Comparison of ENCODE assay signal across 11 mouse cellular contexts in genomic region chr10:37236001-37236822, GRCm38 (mm10).
DNase-seq lines count a peak whose midpoint lies in the region; ATAC-seq and TF ChIP-seq lines count a peak whose summit lies in the region.
"Had no signal": no experiment of that assay in that cellular context is flagged by ENCODE, and none has a peak within 500 bp of the region (broad histone marks: within the 10 kb centered on the region; RNA-seq: fewer than 3 reads in every experiment).

No protein-coding gene starts in this region.

- ATAC-seq in kidney, embryonic 15.5 days (replicated peaks; ENCODE audit: low FRiP score) = no peak
- ATAC-seq in granulocyte monocyte progenitor cell, adult 5-6 weeks (replicated peaks; ENCODE audit: poor library complexity, severe bottlenecking) = peak; percentile 69
- no peak for ATAC-seq in liver, postnatal 0 days
- no peak for ATAC-seq in midbrain, postnatal 0 days (ENCODE audit: low FRiP score)

- WGBS in kidney, embryonic 15.5 days = 45% methylated on average over 4 of the region's 4 CpGs
- 39% methylated on average over 4 of the region's 4 CpGs for WGBS in liver, postnatal 0 days (ENCODE audit: insufficient replicate concordance)
- WGBS in midbrain, postnatal 0 days = 76% methylated on average over 4 of the region's 4 CpGs

- DNase-seq in kidney, postnatal 36 days = no peak
- no peak for DNase-seq in MEL (ENCODE audit: low read depth, low spot score)
- DNase-seq in liver, postnatal 0 days = no peak
- no peak for DNase-seq in right cerebral cortex, postnatal 36 days (ENCODE audit: low spot score in 2 of 2)
- no peak for DNase-seq in midbrain, postnatal 0 days (ENCODE audit: low spot score)
- no peak for DNase-seq in frontal cortex, postnatal 25 days (ENCODE audit: low spot score in 2 of 2)
- DNase-seq: gastrocnemius, postnatal 14 days had no signal

- H3K27ac ChIP-seq in kidney, embryonic 15.5 days = peak overlapping the region; percentile 77
- no peak overlapping the region for H3K27ac ChIP-seq in MEL (ENCODE audit: control insufficient read depth, low read depth, low read length)
- H3K27ac ChIP-seq in liver, postnatal 0 days (ENCODE audit: low read depth) = peak overlapping the region; percentile 76
- H3K27ac ChIP-seq in midbrain, postnatal 0 days (ENCODE audit: low read depth, low read length) = no peak overlapping the region
- H3K27ac ChIP-seq: embryonic facial prominence, embryonic 13.5 days had no signal

- H3K4me1 ChIP-seq in kidney, embryonic 15.5 days = peaks cover 29% of the 10 kb centered on the region
- peaks cover 9 to 17% of the 10 kb centered on the region in 2 experiments for H3K4me1 ChIP-seq in MEL (ENCODE audit: control insufficient read depth in 1 of 2, insufficient read depth in 2 of 2, low read length in 2 of 2)
- H3K4me1 ChIP-seq in liver, postnatal 0 days (ENCODE audit: insufficient read depth) = peaks cover 44% of the 10 kb centered on the region
- no peaks in the 10 kb centered on the region for H3K4me1 ChIP-seq in midbrain, postnatal 0 days (ENCODE audit: insufficient read depth, low read length)

- H3K36me3 ChIP-seq in kidney, embryonic 15.5 days = no peaks in the 10 kb centered on the region
- H3K36me3 ChIP-seq in MEL (ENCODE audit: control insufficient read depth in 1 of 2, insufficient read depth in 2 of 2, low read length in 2 of 2) = peaks cover 0 to 26% of the 10 kb centered on the region in 2 experiments; a peak in 2 of 4 replicates
- no peaks in the 10 kb centered on the region for H3K36me3 ChIP-seq in liver, postnatal 0 days (replicated peaks; ENCODE audit: insufficient read depth, low read length)
- no peaks in the 10 kb centered on the region for H3K36me3 ChIP-seq in midbrain, postnatal 0 days (ENCODE audit: insufficient read depth, low read length)
- H3K36me3 ChIP-seq: embryonic facial prominence, embryonic 13.5 days had no signal

- TF ChIP-seq POLR2A in MEL (IDR thresholded peaks at IDR 0.05; ENCODE audit: control insufficient read depth in 1 of 2, insufficient read depth in 1 of 2, low read depth in 1 of 2, low read length in 2 of 2, poor library complexity in 1 of 2) = no peak

- no peak overlapping the region for H3K9ac ChIP-seq in kidney, embryonic 15.5 days
- no peak overlapping the region for H3K9ac ChIP-seq in MEL (ENCODE audit: control insufficient read depth, low read depth, low read length, poor library complexity, severe bottlenecking)
- H3K9ac ChIP-seq in liver, postnatal 0 days (replicated peaks) = no peak overlapping the region
- H3K9ac ChIP-seq in midbrain, postnatal 0 days (replicated peaks; ENCODE audit: low read length, poor library complexity, severe bottlenecking) = no peak overlapping the region
- H3K9ac ChIP-seq: embryonic facial prominence, embryonic 13.5 days had no signal

- TF ChIP-seq EP300 in MEL (IDR thresholded peaks at IDR 0.05; ENCODE audit: low read depth in 1 of 2, low read length in 2 of 2) = no peak
- TF ChIP-seq EP300 in liver, postnatal 0 days (IDR thresholded peaks at IDR 0.05; ENCODE audit: low read depth) = no peak

- no peak overlapping the region for H3K4me3 ChIP-seq in kidney, embryonic 15.5 days (replicated peaks)
- no peak overlapping the region for H3K4me3 ChIP-seq in MEL (ENCODE audit: control insufficient read depth in 1 of 2, insufficient read depth in 1 of 2, low read depth in 2 of 2, low read length in 2 of 2)
- no peak overlapping the region for H3K4me3 ChIP-seq in liver, postnatal 0 days (ENCODE audit: low read depth, low read length)
- H3K4me3 ChIP-seq in midbrain, postnatal 0 days (ENCODE audit: low read depth, low read length) = no peak overlapping the region
- H3K4me3 ChIP-seq: embryonic facial prominence, embryonic 13.5 days; megakaryocyte, embryonic 14.5 days had no signal

- H3K9me3 ChIP-seq in kidney, embryonic 15.5 days (replicated peaks) = no peaks in the 10 kb centered on the region
- no peaks in the 10 kb centered on the region for H3K9me3 ChIP-seq in MEL (replicated peaks; ENCODE audit: insufficient read depth, low read length)
- no peaks in the 10 kb centered on the region for H3K9me3 ChIP-seq in liver, postnatal 0 days (ENCODE audit: low read length)
- no peaks in the 10 kb centered on the region for H3K9me3 ChIP-seq in midbrain, postnatal 0 days (ENCODE audit: low read length)
- H3K9me3 ChIP-seq: embryonic facial prominence, embryonic 13.5 days; megakaryocyte, embryonic 14.5 days had no signal

- TF ChIP-seq CTCF in MEL (IDR thresholded peaks at IDR 0.05 in 2 of 3, conservative IDR thresholded peaks at IDR 0.05 in 1 of 3; ENCODE audit: control insufficient read depth in 1 of 3, insufficient read depth in 1 of 3, low read depth in 2 of 3, low read length in 3 of 3, poor library complexity in 1 of 3, severe bottlenecking in 1 of 3) = no peak
- TF ChIP-seq CTCF in liver, postnatal 0 days (IDR thresholded peaks at IDR 0.05; ENCODE audit: low read depth) = no peak
- no peak for TF ChIP-seq CTCF in midbrain, postnatal 0 days (IDR thresholded peaks at IDR 0.05)

- no peaks in the 10 kb centered on the region for H3K79me2 ChIP-seq in MEL (ENCODE audit: control insufficient read depth, insufficient read depth, low read length, poor library complexity)

- H3K4me2 ChIP-seq in kidney, embryonic 15.5 days = no peak overlapping the region
- H3K4me2 ChIP-seq in liver, postnatal 0 days (ENCODE audit: low read depth, low read length) = no peak overlapping the region
- no peak overlapping the region for H3K4me2 ChIP-seq in midbrain, postnatal 0 days (ENCODE audit: low read depth, low read length, poor library complexity, severe bottlenecking)
- H3K4me2 ChIP-seq: embryonic facial prominence, embryonic 13.5 days had no signal

- TF ChIP-seq RAD21 in MEL (IDR thresholded peaks at IDR 0.05; ENCODE audit: low read depth, low read length) = no peak

- no peaks in the 10 kb centered on the region for H3K27me3 ChIP-seq in kidney, embryonic 15.5 days
- H3K27me3 ChIP-seq in MEL (ENCODE audit: control insufficient read depth in 1 of 2, insufficient read depth in 2 of 2, low read length in 2 of 2) = no peaks in the 10 kb centered on the region; a peak in 1 of 4 replicates
- H3K27me3 ChIP-seq in liver, postnatal 0 days (ENCODE audit: insufficient read depth, low read length) = no peaks in the 10 kb centered on the region
- H3K27me3 ChIP-seq in midbrain, postnatal 0 days (ENCODE audit: insufficient read depth, low read length) = no peaks in the 10 kb centered on the region; the same call in 1 of the 2 replicates
- H3K27me3 ChIP-seq: embryonic facial prominence, embryonic 13.5 days; megakaryocyte, embryonic 14.5 days had no signal

TF ChIP-seq in MEL, 35 proteins besides CTCF, POLR2A, EP300 and RAD21:
- TF ChIP-seq RCOR1 (IDR thresholded peaks at IDR 0.05; ENCODE audit: low read depth, low read length) = peak; percentile 78
- TF ChIP-seq CHD1 (IDR thresholded peaks at IDR 0.05; ENCODE audit: low read depth, low read length) = no peak
- no peak for TF ChIP-seq SMC3 (IDR thresholded peaks at IDR 0.05; ENCODE audit: low read depth, low read length)
- no peak for TF ChIP-seq ELF1 (IDR thresholded peaks at IDR 0.05; ENCODE audit: low read depth, low read length)
- TF ChIP-seq ETS1 (IDR thresholded peaks at IDR 0.05; ENCODE audit: low read depth, low read length) = no peak

Comparison
In these comparisons a context has a peak if more than half of its experiments do, and no peak if none do; other contexts are left out.
1. H3K27ac ChIP-seq: peak in kidney, embryonic 15.5 days (single experiment) and liver, postnatal 0 days (single experiment); none in MEL (single experiment) and midbrain, postnatal 0 days (single experiment).